Mouse (Mus musculus) neural tube, embryonic 13.5 days (tissue): Measurements from ENCODE around the gene Mxd4. TPM values are rescaled to one million over a fixed set of nuclear protein-coding genes. Genes with fewer than 3 reads are reported as not detected.

Experiments used
- ATAC-seq: fragments of 200-750 bp; cut with Nextera tagmentation; 2 replicates; pipeline ENCODE4 v1.8.0; 2017; ENCODE audit warnings: low read depth, mild to moderate bottlenecking, moderate TSS enrichment, moderate library complexity
- H3K27ac ChIP-seq: fragments of 300-500 bp; sonication (generic); replicated peaks from 2 replicates; pipeline ENCODE4 v1.5.1; 2015; ENCODE audit warnings: moderate library complexity, mild to moderate bottlenecking, inconsistent platforms
- H3K27me3 ChIP-seq: fragments of 300-500 bp; sonication (generic); 2 replicates; pipeline ENCODE4 v1.6.1; 2015; ENCODE audit warnings: mild to moderate bottlenecking, inconsistent platforms
- H3K36me3 ChIP-seq: fragments of 300-500 bp; sonication (generic); 2 replicates; pipeline ENCODE4 v1.6.1; 2015; ENCODE audit warnings: mild to moderate bottlenecking, inconsistent platforms
- H3K4me1 ChIP-seq: fragments of 300-500 bp; sonication (generic); replicated peaks from 2 replicates; pipeline ENCODE4 v1.6.1; 2015; ENCODE audit warnings: inconsistent platforms
- H3K4me2 ChIP-seq: fragments of 300-500 bp; sonication (generic); 2 replicates; pipeline ENCODE4 v1.6.1; 2015; ENCODE audit warnings: inconsistent platforms, mild to moderate bottlenecking, moderate library complexity
- H3K4me3 ChIP-seq: fragments of 300-500 bp; sonication (generic); 2 replicates; pipeline ENCODE4 v1.5.1; 2015; ENCODE audit warnings: mild to moderate bottlenecking, inconsistent platforms
- H3K9ac ChIP-seq: fragments of 300-500 bp; sonication (generic); 2 replicates; pipeline ENCODE4 v1.6.1; 2015; ENCODE audit warnings: moderate library complexity, mild to moderate bottlenecking, inconsistent platforms
- H3K9me3 ChIP-seq: fragments of 300-500 bp; sonication (generic); 2 replicates; pipeline ENCODE4 v1.6.1; 2016; ENCODE audit warnings: inconsistent platforms
- WGBS: fragments of 180-500 bp; shearing (Covaris S2); methylation state at CpG from one replicate; pipeline ENCODE4 v1.1.7; 2015; 5-methylcytosine and 5-hydroxymethylcytosine counted together
- polyA plus RNA-seq: library from polyadenylated mRNA; unstranded; fragments of >200 nt; fragmentation: Nextera tagmentation; extraction: Ambion mirVana; gene quantifications from 2 replicates; pipeline ENCODE4 v1.2.1, GENCODE M21; 2015

Gene Mxd4
- 27.0 and 31.6 TPM in 2 replicates for polyA plus RNA-seq

DNA sequence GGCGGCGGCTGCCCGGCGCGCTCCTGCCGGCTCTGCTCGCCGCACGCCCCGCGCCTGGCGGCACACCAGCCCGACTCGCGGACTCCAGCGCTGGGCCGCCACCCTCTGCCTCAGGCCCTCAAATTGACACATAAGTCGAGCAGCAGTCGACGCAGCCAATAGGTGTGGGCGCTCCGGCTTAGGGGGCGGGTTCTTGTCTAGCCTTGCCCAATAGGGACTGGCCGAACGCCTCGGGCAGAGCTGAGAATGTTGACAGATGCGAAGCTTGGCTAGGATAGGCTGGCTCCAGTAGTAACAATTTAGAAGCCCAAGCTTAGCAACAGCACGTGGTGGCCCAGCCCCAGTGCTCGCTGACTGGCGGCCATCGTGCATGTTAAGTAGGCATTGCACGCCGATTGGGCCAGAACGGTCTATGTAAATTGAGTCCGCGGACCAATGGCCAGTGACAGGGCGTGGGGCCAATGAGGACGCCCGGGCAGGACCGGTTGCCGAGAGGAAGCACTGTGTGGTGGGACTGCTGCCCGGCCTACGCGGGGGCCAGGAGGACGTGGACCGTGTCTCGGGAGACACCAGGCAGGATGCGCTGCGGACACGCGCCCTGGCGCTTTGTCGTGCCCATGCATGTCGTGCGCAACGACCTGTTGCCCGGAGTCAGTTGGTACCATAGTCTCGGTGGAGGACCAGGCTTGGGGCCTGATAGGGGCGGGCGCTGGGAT, at the start of gene Mxd4:
Gene Mxd4 (minus strand): TSS at position 120 of the 716 bp plus-strand sequence.
- under 1% methylated on average over 60 of the region's 60 CpGs for WGBS
- peak; percentile 99 for ATAC-seq

DNA sequence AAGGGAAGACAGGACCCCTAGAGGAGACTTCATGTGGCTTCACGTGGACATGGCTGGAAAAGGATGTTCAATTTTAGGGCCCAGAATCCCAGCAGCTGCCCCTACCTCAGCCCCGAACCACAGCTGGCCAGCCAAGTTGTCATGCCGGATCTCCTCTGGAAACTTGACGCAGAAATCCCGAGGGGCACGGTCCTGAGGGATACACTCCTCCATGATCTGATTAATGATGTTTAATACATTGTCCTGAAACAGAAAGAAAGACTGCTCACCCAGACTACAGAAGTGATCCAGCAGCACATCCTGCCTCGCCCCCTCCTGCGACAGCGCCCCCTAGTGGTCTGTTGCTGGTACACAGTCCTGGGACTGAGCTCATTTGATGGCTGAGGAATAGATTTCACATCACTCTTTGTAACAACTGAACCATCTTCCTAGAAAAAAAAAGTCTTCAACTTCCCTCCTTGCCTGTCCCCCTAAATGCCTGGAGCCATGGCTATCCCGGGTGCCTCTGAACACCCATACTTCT, 48.4 kb upstream of the Mxd4 start:
- no peaks in the 10 kb centered on the region for H3K27me3 ChIP-seq
- H3K9me3 ChIP-seq, result no peaks in the 10 kb centered on the region
- ATAC-seq, result no peak
- H3K4me1 ChIP-seq, result no peaks in the 10 kb centered on the region
- 53% methylated on average over 10 of the region's 10 CpGs for WGBS
- H3K4me2 ChIP-seq, result no peak overlapping the region
- H3K4me3 ChIP-seq, result no peak overlapping the region
- H3K9ac ChIP-seq, result no peak overlapping the region
- H3K27ac ChIP-seq, result no peak overlapping the region
- H3K36me3 ChIP-seq, result 0 out of 2 replicates have a peak, but pooled peaks cover 3% of the 10 kb centered on the region

More for the DNA sequence above, at the start of gene Mxd4:
- H3K4me1 ChIP-seq, result peaks cover 52% of the 10 kb centered on the region
- H3K27me3 ChIP-seq, result no peaks in the 10 kb centered on the region
- H3K36me3 ChIP-seq, result peaks cover 16% of the 10 kb centered on the region
- no peaks in the 10 kb centered on the region for H3K9me3 ChIP-seq
- H3K4me3 ChIP-seq, result peak within 1 kb of the TSS; percentile 87
- H3K27ac ChIP-seq, result peak within 1 kb of the TSS; percentile 91
- peak within 1 kb of the TSS; percentile 96 for H3K4me2 ChIP-seq
- H3K9ac ChIP-seq, result peak within 1 kb of the TSS; percentile 85

GRCm38 (mm10) chr5:34235056-34235455, 47.5 kb upstream of the Mxd4 start:
- Histone ChIP-seq H3K4me2 (no peak overlapping the region), H3K9me3 (no peaks in the 10 kb centered on the region), H3K4me3 (no peak overlapping the region), H3K27ac (no peak overlapping the region), H3K36me3 (0 out of 2 replicates have a peak, but pooled peaks cover 3% of the 10 kb centered on the region), H3K4me1 (no peaks in the 10 kb centered on the region), H3K27me3 (no peaks in the 10 kb centered on the region), H3K9ac (no peak overlapping the region)
- WGBS, result 82% methylated on average over 4 of the region's 4 CpGs
- no peak for ATAC-seq

GRCm38 (mm10) chr5:34233221-34233515, 45.6 kb upstream of the Mxd4 start:
- no peak overlapping the region for H3K4me2 ChIP-seq
- H3K27me3 ChIP-seq, result no peaks in the 10 kb centered on the region
- no peak overlapping the region for H3K9ac ChIP-seq
- no peak for ATAC-seq
- no peak overlapping the region for H3K27ac ChIP-seq
- H3K4me3 ChIP-seq, result no peak overlapping the region
- no peaks in the 10 kb centered on the region for H3K9me3 ChIP-seq
- H3K4me1 ChIP-seq, result no peaks in the 10 kb centered on the region
- H3K36me3 ChIP-seq, result 0 out of 2 replicates have a peak, but pooled peaks cover 3% of the 10 kb centered on the region
- 89% methylated on average over 6 of the region's 6 CpGs for WGBS

GRCm38 (mm10) chr5:34232481-34233220, 45.1 kb upstream of the Mxd4 start:
- Histone ChIP-seq H3K27me3 (no peaks in the 10 kb centered on the region), H3K4me3 (no peak overlapping the region), H3K27ac (no peak overlapping the region), H3K4me1 (no peaks in the 10 kb centered on the region), H3K4me2 (no peak overlapping the region), H3K9me3 (no peaks in the 10 kb centered on the region), H3K36me3 (0 out of 2 replicates have a peak, but pooled peaks cover 3% of the 10 kb centered on the region), H3K9ac (no peak overlapping the region)
- no peak for ATAC-seq
- WGBS, result 83% methylated on average over 8 of the region's 8 CpGs

DNA sequence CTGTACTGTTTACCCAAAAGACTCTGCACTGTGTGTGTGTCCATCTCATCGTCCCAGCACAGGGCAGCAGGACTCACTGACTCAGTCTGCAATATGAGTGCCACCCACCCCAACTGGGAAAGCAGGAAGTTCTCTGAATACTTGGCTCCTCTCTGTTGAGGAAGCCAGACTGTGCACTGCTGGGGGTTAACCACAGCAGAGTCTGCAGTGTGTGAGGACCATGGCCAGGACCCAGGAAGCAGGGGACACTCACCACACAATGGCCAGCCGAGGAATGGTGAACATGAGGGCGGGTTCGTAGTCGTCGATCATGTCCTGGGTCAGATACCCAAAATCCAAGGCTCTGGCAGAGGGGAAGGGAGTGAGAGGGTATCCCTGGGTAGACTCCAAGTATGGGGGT, 44.4 kb upstream of the Mxd4 start:
- Histone ChIP-seq H3K9me3 (no peaks in the 10 kb centered on the region), H3K27me3 (no peaks in the 10 kb centered on the region), H3K4me2 (no peak overlapping the region), H3K4me1 (no peaks in the 10 kb centered on the region), H3K36me3 (0 out of 2 replicates have a peak, but pooled peaks cover 3% of the 10 kb centered on the region), H3K9ac (no peak overlapping the region), H3K27ac (no peak overlapping the region), H3K4me3 (no peak overlapping the region)
- no peak for ATAC-seq
- 89% methylated on average over 6 of the region's 6 CpGs for WGBS

- no peak overlapping the region for H3K4me3 ChIP-seq
- H3K27me3 ChIP-seq, result no peaks in the 10 kb centered on the region
- no peak overlapping the region for H3K9ac ChIP-seq
- 88% methylated on average over 9 of the region's 9 CpGs for WGBS
- H3K4me2 ChIP-seq, result no peak overlapping the region
- 0 out of 2 replicates have a peak, but pooled peaks cover 3% of the 10 kb centered on the region for H3K36me3 ChIP-seq
- ATAC-seq, result no peak
- no peaks in the 10 kb centered on the region for H3K4me1 ChIP-seq
- H3K27ac ChIP-seq, result no peak overlapping the region
- H3K9me3 ChIP-seq, result no peaks in the 10 kb centered on the region
Measured at GRCm38 (mm10) chr5:34230599-34231485, 43.3 kb upstream of the Mxd4 start.

GRCm38 (mm10) chr5:34229503-34229902, 42.0 kb upstream of the Mxd4 start:
- H3K27me3 ChIP-seq, result no peaks in the 10 kb centered on the region
- 92% methylated on average over 5 of the region's 5 CpGs for WGBS
- no peak overlapping the region for H3K9ac ChIP-seq
- H3K27ac ChIP-seq, result no peak overlapping the region
- no peaks in the 10 kb centered on the region for H3K9me3 ChIP-seq
- 0 out of 2 replicates have a peak, but pooled peaks cover 3% of the 10 kb centered on the region for H3K36me3 ChIP-seq
- no peak overlapping the region for H3K4me2 ChIP-seq
- no peak overlapping the region for H3K4me3 ChIP-seq
- H3K4me1 ChIP-seq, result no peaks in the 10 kb centered on the region
- ATAC-seq, result no peak

GRCm38 (mm10) chr5:34225516-34225915, 38.0 kb upstream of the Mxd4 start:
- 87% methylated on average over 2 of the region's 2 CpGs for WGBS
- no peak overlapping the region for H3K4me2 ChIP-seq
- no peaks in the 10 kb centered on the region for H3K9me3 ChIP-seq
- H3K36me3 ChIP-seq, result no peaks in the 10 kb centered on the region
- no peak overlapping the region for H3K4me3 ChIP-seq
- no peaks in the 10 kb centered on the region for H3K4me1 ChIP-seq
- H3K27ac ChIP-seq, result no peak overlapping the region
- H3K9ac ChIP-seq, result no peak overlapping the region
- no peaks in the 10 kb centered on the region for H3K27me3 ChIP-seq
- no peak for ATAC-seq

GRCm38 (mm10) chr5:34224515-34224914, 37.0 kb upstream of the Mxd4 start:
- ATAC-seq, result no peak
- Histone ChIP-seq H3K4me1 (no peaks in the 10 kb centered on the region), H3K4me2 (no peak overlapping the region), H3K27ac (no peak overlapping the region), H3K9me3 (no peaks in the 10 kb centered on the region), H3K9ac (no peak overlapping the region), H3K4me3 (no peak overlapping the region), H3K27me3 (no peaks in the 10 kb centered on the region), H3K36me3 (no peaks in the 10 kb centered on the region)
- 86% methylated on average over 5 of the region's 5 CpGs for WGBS

DNA sequence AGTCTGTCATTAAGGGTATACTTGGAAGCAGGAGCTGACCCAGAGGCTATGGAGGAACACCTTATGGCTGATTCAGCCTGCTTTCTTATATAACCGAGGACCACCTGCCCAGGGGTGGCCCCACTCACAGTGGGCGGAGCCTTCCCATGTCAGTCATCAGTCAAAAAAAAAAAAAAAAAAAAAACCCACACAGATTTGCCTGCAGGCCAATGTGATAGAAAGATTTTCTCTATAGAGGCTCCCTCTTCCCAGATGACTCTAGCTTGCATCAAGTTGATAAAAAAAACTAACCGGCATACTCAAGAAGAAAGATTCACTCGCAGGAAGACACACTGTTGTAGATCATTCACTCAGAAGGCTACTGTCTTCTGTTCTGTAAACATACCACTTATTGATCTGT, 32.5 kb upstream of the Mxd4 start:
- no peak for ATAC-seq
- H3K9ac ChIP-seq, result no peak overlapping the region
- H3K4me3 ChIP-seq, result no peak overlapping the region
- no peak overlapping the region for H3K27ac ChIP-seq
- H3K36me3 ChIP-seq, result no peaks in the 10 kb centered on the region
- WGBS, result 89% methylated on average over 4 of the region's 4 CpGs
- no peaks in the 10 kb centered on the region for H3K27me3 ChIP-seq
- H3K9me3 ChIP-seq, result no peaks in the 10 kb centered on the region
- H3K4me2 ChIP-seq, result no peak overlapping the region
- no peaks in the 10 kb centered on the region for H3K4me1 ChIP-seq
